In the genomic region with DNA sequence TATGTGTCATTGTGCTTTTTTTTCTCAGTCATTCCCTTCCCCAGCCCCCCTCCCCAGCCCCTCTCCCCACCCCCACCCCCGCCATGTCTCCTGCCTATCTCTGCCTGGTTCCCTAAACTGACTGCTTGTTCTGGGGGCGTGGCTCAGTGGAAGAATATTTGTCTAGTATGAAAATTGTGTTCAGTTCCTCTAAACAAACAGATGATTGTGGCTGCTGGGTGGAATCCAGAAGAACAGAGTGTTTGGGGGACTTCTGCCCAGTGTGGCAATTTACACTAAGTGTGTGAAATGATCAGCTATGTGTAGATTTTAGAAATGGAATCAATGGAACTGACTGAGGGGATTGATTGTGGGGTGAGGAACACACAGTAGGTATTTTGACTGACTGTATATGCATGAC, we compare ENCODE assay signal across 25 mouse cellular contexts. TPM values are rescaled to one million over a fixed set of nuclear protein-coding genes. Genes with fewer than 3 reads are reported as not detected.
DNase-seq lines count a peak whose midpoint lies in the region; ATAC-seq and TF ChIP-seq lines count a peak whose summit lies in the region.
"Had no signal": no experiment of that assay in that cellular context is flagged by ENCODE, and none has a peak within 500 bp of the region (broad histone marks: within the 10 kb centered on the region; RNA-seq: fewer than 3 reads in every experiment).

No protein-coding gene starts in this region.

- no peaks in the 10 kb centered on the region for H3K36me3 ChIP-seq in hindbrain, embryonic 10.5 days
- H3K36me3 ChIP-seq: forebrain, embryonic 10.5 days; G1E; heart, embryonic 13.5 days; hindbrain, embryonic 12.5 days; hindbrain, embryonic 15.5 days had no signal

- H3K27me3 ChIP-seq in hindbrain, embryonic 10.5 days (ENCODE audit: insufficient read depth, poor library complexity, severe bottlenecking): peaks cover 79% of the 10 kb centered on the region
- H3K27me3 ChIP-seq: CH12.LX had no signal

- WGBS in hindbrain, embryonic 10.5 days: 84% methylated on average over 2 of the region's 2 CpGs

- H3K4me3 ChIP-seq in layer of hippocampus, adult 2 months: no peak overlapping the region
- H3K4me3 ChIP-seq in hindbrain, embryonic 10.5 days: no peak overlapping the region
- H3K4me3 ChIP-seq: forebrain, embryonic 10.5 days; forebrain, embryonic 13.5 days; heart, embryonic 13.5 days; hindbrain, embryonic 12.5 days; hindbrain, embryonic 15.5 days had no signal

- peaks cover 33% of the 10 kb centered on the region for H3K4me1 ChIP-seq in hindbrain, embryonic 10.5 days (replicated peaks)
- H3K4me1 ChIP-seq: hindbrain, embryonic 12.5 days; hindbrain, embryonic 15.5 days had no signal

- TF ChIP-seq CTCF in layer of hippocampus, adult 2 months (conservative IDR thresholded peaks at IDR 0.05): no peak

- peak overlapping the region; percentile 32 for H3K27ac ChIP-seq in layer of hippocampus, adult 2 months
- no peak overlapping the region for H3K27ac ChIP-seq in hindbrain, embryonic 10.5 days
- H3K27ac ChIP-seq: forebrain, embryonic 10.5 days; forebrain, embryonic 13.5 days; heart, embryonic 13.5 days; hindbrain, embryonic 12.5 days; hindbrain, embryonic 15.5 days had no signal

- DNase-seq in layer of hippocampus, adult 2 months (ENCODE audit: low spot score in 2 of 2): no peak
- no peak for DNase-seq in layer of hippocampus, postnatal 36 days
- peak; percentile 60 for DNase-seq in MEL-GATA-1-ER (ENCODE audit: extremely low read depth, low read depth)
- no peak for DNase-seq in ovary, postnatal 10 days (ENCODE audit: low spot score)
- no peak for DNase-seq in hindbrain, embryonic 10.5 days (ENCODE audit: low spot score)
- DNase-seq: adrenal gland, adult 8-10 months; adrenal gland, postnatal 25 days; B cell, adult 2 months; cerebellum, adult 18-20 months; cerebellum, adult 9-10 months; cerebellum, postnatal 14 days; gastrocnemius, postnatal 10 days; gastrocnemius, postnatal 36 days; heart, postnatal 14 days; heart, postnatal 4 days had no signal

- no peaks in the 10 kb centered on the region for H3K9me3 ChIP-seq in hindbrain, embryonic 10.5 days
- H3K9me3 ChIP-seq: forebrain, embryonic 10.5 days; forebrain, embryonic 13.5 days; G1E; heart, embryonic 13.5 days; hindbrain, embryonic 12.5 days; hindbrain, embryonic 15.5 days had no signal

- peak; percentile 15 for ATAC-seq in megakaryocyte, adult 5-6 weeks (ENCODE audit: poor library complexity, severe bottlenecking)
- ATAC-seq: activated CD4-positive, CD25-positive, alpha-beta regulatory T cell, adult 4 months; forebrain, embryonic 13.5 days; forebrain, embryonic 16.5 days had no signal

RNA-seq across cellular contexts. Expression of gene Rtl5, which starts 37.5 kb away (rescaled TPM):
- 1 to 10 TPM; 8.8 to 9.0 TPM for total RNA-seq in layer of hippocampus, adult 2 months (2021)
- 10 to 100 TPM in 1 of 2 experiments, 1 to 10 TPM in 1; 10.0 to 12.1 TPM for total RNA-seq in layer of hippocampus, postnatal 36 days (2021)
- total RNA-seq in megakaryocyte, adult 5-6 weeks (2015): 3.3 and 4.2 TPM in 2 replicates
- total RNA-seq in megakaryocyte, adult 5-6 weeks (2017): 4.0 and 4.2 TPM in 2 replicates
- polyA plus RNA-seq in hindbrain, embryonic 10.5 days (2016; fragmentation: Nextera tagmentation; extraction: Ambion mirVana): 2.8 and 3.6 TPM in 2 replicates
- polyA plus RNA-seq: G1E had no signal
